Mouse (Mus musculus) heart, postnatal 0 days (tissue): ENCODE results near the gene Sar1b. TPM values are rescaled to one million over a fixed set of nuclear protein-coding genes. Genes with fewer than 3 reads are reported as not detected.
A peak's percentile ranks its signal among the peaks of the same experiment; 100 is the strongest.
"Not testable (repeated sequence)": the region's sequence is repeated elsewhere in the genome, so short reads cannot be mapped to it uniquely, and the experiment has no call there.

Source experiments
- ATAC-seq: fragments of 200-750 bp; cut with Nextera tagmentation; 2 replicates; pipeline ENCODE4 v1.8.0; 2017; ENCODE audit warnings: low read depth, moderate number of reproducible peaks, moderate library complexity; ENCODE audit not compliant: insufficient read depth
- DNase-seq: peaks from one replicate; pipeline ENCODE4 v3.0.0-alpha.2; 2016; ENCODE audit warnings: low spot score
- H3K27ac ChIP-seq: fragments of 300-500 bp; sonication (generic); 2 replicates; pipeline ENCODE4 v1.5.1; 2014; ENCODE audit warnings: low read depth, mild to moderate bottlenecking
- H3K27me3 ChIP-seq: fragments of 300-500 bp; sonication (generic); 2 replicates; pipeline ENCODE4 v1.6.1; 2014; ENCODE audit warnings: low read length, mixed read lengths; ENCODE audit not compliant: control insufficient read depth, insufficient read depth
- H3K36me3 ChIP-seq: fragments of 300-500 bp; sonication (generic); replicated peaks from 2 replicates; pipeline ENCODE4 v1.6.1; 2014; ENCODE audit warnings: low read length, mixed read lengths; ENCODE audit not compliant: control insufficient read depth, insufficient read depth
- H3K4me1 ChIP-seq: fragments of 300-500 bp; sonication (generic); 2 replicates; pipeline ENCODE4 v1.6.1; 2014; ENCODE audit warnings: antibody characterized with exemption; ENCODE audit not compliant: control insufficient read depth, insufficient read depth
- H3K4me2 ChIP-seq: fragments of 300-500 bp; sonication (generic); 2 replicates; pipeline ENCODE4 v1.6.1; 2014; ENCODE audit warnings: low read depth, mild to moderate bottlenecking, low read length, moderate library complexity
- H3K4me3 ChIP-seq: fragments of 300-500 bp; sonication (generic); 2 replicates; pipeline ENCODE4 v1.5.1; 2014; ENCODE audit warnings: low read depth, low read length
- H3K9ac ChIP-seq: fragments of 300-500 bp; sonication (generic); replicated peaks from 2 replicates; pipeline ENCODE4 v1.6.1; 2014; ENCODE audit warnings: low read depth, low read length, mixed read lengths
- H3K9me3 ChIP-seq: fragments of 300-500 bp; sonication (generic); replicated peaks from 2 replicates; pipeline ENCODE4 v1.6.1; 2016; ENCODE audit warnings: low read length; ENCODE audit not compliant: control insufficient read depth
- CTCF ChIP-seq: IDR thresholded peaks from 2 replicates; pipeline ENCODE4 v1.5.1; 2016; ENCODE audit warnings: antibody characterized with exemption, control low read depth, low read depth
- EP300 ChIP-seq: IDR thresholded peaks from 2 replicates; pipeline ENCODE4 v1.6.1; 2016; ENCODE audit warnings: antibody characterized with exemption, low read depth
- WGBS: fragments of 180-500 bp; shearing (Covaris S2); extraction: QIAGEN DNeasy Blood & Tissue Kit; methylation state at CpG from one replicate; pipeline ENCODE4 v1.1.7; 2014; 5-methylcytosine and 5-hydroxymethylcytosine counted together
- polyA plus RNA-seq: library from polyadenylated mRNA; unstranded; fragments of >200 nt; fragmentation: Nextera tagmentation; extraction: Ambion mirVana; gene quantifications from 2 replicates; pipeline ENCODE4 v1.2.1, GENCODE M21; 2015
- total RNA-seq: library from RNA; depleted of rRNA; stranded (reverse); fragments of >200 nt; gene quantifications from 2 replicates; pipeline ENCODE4 v1.2.3, GENCODE M21; 2014; ENCODE audit warnings: low replicate concordance

The Sar1b gene
- total and polyA plus RNA-seq, 2 experiments from 2014 or later: 134 to 194 TPM

- H3K9ac ChIP-seq: no peak overlapping the region
- H3K36me3 ChIP-seq: peaks cover 53% of the 10 kb centered on the region
These were observed 17.3 kb downstream of the Sar1b start for GRCm38 (mm10) chr11:51780773-51781267.

DNA sequence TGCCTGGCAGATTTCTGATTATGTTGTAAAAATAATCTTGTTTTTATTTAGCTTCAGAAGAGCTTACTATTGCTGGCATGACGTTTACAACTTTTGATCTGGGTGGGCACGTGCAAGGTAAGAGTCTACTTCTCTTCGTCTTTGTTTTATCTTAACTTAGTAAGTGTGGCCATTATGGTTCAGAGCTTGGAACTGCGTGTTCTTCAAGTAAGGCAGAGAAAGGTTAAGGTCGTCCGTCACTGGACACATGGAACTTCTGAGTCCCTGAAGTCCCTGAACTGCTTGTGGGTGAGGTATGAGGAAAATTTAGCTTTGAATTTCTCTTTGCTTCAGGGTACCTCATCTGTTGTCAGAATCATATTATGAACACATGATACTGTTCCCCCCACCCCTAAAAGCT, 19.2 kb downstream of the Sar1b start:
- Histone ChIP-seq H3K4me2 (no peak overlapping the region), H3K36me3 (peaks cover 64% of the 10 kb centered on the region)
- 77% methylated on average over 6 of the region's 6 CpGs for WGBS

More at GRCm38 (mm10) chr11:51780773-51781267, 17.3 kb downstream of the Sar1b start:
- H3K27ac ChIP-seq: no peak overlapping the region
- DNase-seq (no peak), ATAC-seq (no peak)
- no peak for TF ChIP-seq CTCF
- TF ChIP-seq EP300: no peak
- no peak overlapping the region for H3K4me2 ChIP-seq
- WGBS: 67% methylated on average over 9 of the region's 9 CpGs
- H3K4me1 ChIP-seq: no peaks in the 10 kb centered on the region
- no peaks in the 10 kb centered on the region for H3K9me3 ChIP-seq
- no peak overlapping the region for H3K4me3 ChIP-seq
- H3K27me3 ChIP-seq: no peaks in the 10 kb centered on the region

DNA sequence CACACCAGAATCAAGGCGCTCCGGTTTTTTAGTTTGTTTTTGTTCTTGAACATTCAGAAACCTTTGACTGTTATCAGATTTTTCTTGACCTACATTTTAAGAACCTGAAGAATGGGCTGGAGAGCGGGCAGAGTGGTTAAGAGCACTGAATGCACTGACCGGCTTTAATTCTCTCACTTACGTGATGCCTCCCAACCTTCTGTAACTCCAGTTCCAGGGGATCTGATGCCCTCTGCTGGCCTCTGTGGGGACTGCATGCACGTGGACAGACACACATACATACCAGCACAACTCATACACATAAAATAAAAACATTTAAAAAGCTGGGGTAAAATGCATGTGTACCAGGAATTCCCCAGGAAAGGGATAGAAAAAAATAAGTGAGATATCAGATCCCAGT, 22.4 kb downstream of the Sar1b start:
- Histone ChIP-seq H3K9ac (no peak overlapping the region), H3K9me3 (no peaks in the 10 kb centered on the region), H3K4me2 (no peak overlapping the region), H3K27ac (no peak overlapping the region), H3K27me3 (no peaks in the 10 kb centered on the region), H3K4me1 (no peaks in the 10 kb centered on the region), H3K36me3 (peaks cover 69% of the 10 kb centered on the region), H3K4me3 (no peak overlapping the region)
- WGBS: 91% methylated on average over 6 of the region's 6 CpGs
- ATAC-seq (no peak), DNase-seq (no peak)
- TF ChIP-seq EP300 (no peak), CTCF (peak; percentile 45)

More for the DNA sequence above, 19.2 kb downstream of the Sar1b start:
- TF ChIP-seq CTCF: no peak
- TF ChIP-seq EP300: no peak
- no peak overlapping the region for H3K27ac ChIP-seq
- H3K4me1 ChIP-seq: no peaks in the 10 kb centered on the region
- no peak overlapping the region for H3K9ac ChIP-seq
- DNase-seq: no peak
- H3K27me3 ChIP-seq: no peaks in the 10 kb centered on the region
- H3K9me3 ChIP-seq: no peaks in the 10 kb centered on the region
- no peak for ATAC-seq
- H3K4me3 ChIP-seq: no peak overlapping the region

DNA sequence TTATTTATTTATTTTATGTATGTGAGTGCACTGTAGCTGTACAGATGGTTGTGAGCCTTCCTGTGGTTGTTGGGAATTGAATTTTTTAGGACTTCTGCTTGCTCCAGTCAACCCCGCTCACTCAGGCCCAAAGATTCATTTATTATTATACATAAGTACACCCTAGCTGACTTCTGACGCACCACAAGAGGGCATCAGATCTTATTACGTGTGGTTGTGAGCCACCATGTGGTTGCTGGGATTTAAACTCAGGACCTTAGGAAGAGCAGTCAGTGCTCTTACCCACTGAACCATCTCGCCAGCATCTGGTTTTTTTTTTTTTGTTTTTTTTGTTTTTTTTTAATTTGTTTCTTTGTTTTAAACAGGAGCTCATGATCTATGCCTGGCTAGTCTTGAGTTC, 26.2 kb downstream of the Sar1b start:
- H3K27ac ChIP-seq, H3K9ac ChIP-seq, ATAC-seq, H3K4me2 ChIP-seq, H3K4me3 ChIP-seq, DNase-seq, H3K4me1 ChIP-seq, H3K9me3 ChIP-seq, H3K27me3 ChIP-seq: not testable (repeated sequence)
- peaks cover 56% of the 10 kb centered on the region for H3K36me3 ChIP-seq
- 87% methylated on average over 4 of the region's 4 CpGs for WGBS

- ATAC-seq (no peak), DNase-seq (no peak)
- peaks cover 53% of the 10 kb centered on the region for H3K36me3 ChIP-seq
- TF ChIP-seq CTCF: no peak
- TF ChIP-seq EP300: no peak
- no peak overlapping the region for H3K27ac ChIP-seq
- 96% methylated on average over 7 of the region's 7 CpGs for whole genome bisulfite sequencing
- no peaks in the 10 kb centered on the region for H3K27me3 ChIP-seq
- H3K9ac ChIP-seq: no peak overlapping the region
- H3K4me1 ChIP-seq: no peaks in the 10 kb centered on the region
- no peaks in the 10 kb centered on the region for H3K9me3 ChIP-seq
- no peak overlapping the region for H3K4me2 ChIP-seq
- no peak overlapping the region for H3K4me3 ChIP-seq
These were observed 27.2 kb downstream of the Sar1b start for GRCm38 (mm10) chr11:51790662-51791061.

DNA sequence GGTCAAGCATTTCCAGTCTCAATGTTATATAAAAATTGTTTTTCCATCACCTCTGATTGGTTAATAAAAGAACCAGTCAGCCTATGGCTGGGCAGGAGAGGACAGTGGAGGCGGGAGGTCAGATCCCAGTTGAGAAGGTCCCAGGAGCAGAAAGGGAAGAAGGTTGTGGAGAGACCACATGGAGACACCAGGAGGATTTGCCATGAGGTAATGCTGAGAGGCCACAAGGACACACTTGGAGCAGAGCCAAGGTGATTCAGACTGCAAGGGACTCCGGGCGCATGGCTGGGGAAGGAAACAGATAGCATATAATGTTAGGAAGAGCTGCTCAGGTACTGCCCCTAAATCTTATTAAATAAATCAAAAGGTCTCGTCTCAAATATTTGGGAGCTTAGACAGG, 32.8 kb downstream of the Sar1b start:
- no peak overlapping the region for H3K4me3 ChIP-seq
- peak; percentile 77 for DNase-seq
- no peak overlapping the region for H3K9ac ChIP-seq
- 39% methylated on average over 4 of the region's 4 CpGs for WGBS
- H3K9me3 ChIP-seq: no peaks in the 10 kb centered on the region
- ATAC-seq: peak; percentile 57
- H3K4me2 ChIP-seq: no peak overlapping the region
- no peak overlapping the region for H3K27ac ChIP-seq
- no peaks in the 10 kb centered on the region for H3K27me3 ChIP-seq
- peaks cover 15% of the 10 kb centered on the region for H3K36me3 ChIP-seq
- TF ChIP-seq EP300: no peak
- no peak for TF ChIP-seq CTCF
- H3K4me1 ChIP-seq: peaks cover 5% of the 10 kb centered on the region
